Mouse (Mus musculus) limb, embryonic 11.5 days (tissue): ENCODE results near the gene Tcf25. TPM values are rescaled to one million over a fixed set of nuclear protein-coding genes. Genes with fewer than 3 reads are reported as not detected.
A peak's percentile ranks its signal among the peaks of the same experiment; 100 is the strongest.

Experiments
- ATAC-seq: fragments of 200-750 bp; cut with Nextera tagmentation; 2 replicates; pipeline ENCODE4 v1.8.0; 2017; ENCODE audit warnings: low read depth; ENCODE audit not compliant: insufficient number of reproducible peaks, low FRiP score, low TSS enrichment
- DNase-seq: peaks from one replicate; pipeline ENCODE4 v3.0.0-alpha.2; 2015; ENCODE audit warnings: low spot score
- H3K27ac ChIP-seq: fragments of 300-500 bp; sonication (generic); replicated peaks from 2 replicates; pipeline ENCODE4 v1.5.1; 2014; ENCODE audit warnings: low read depth, mild to moderate bottlenecking, low read length
- H3K27me3 ChIP-seq: fragments of 300-500 bp; sonication (generic); 2 replicates; pipeline ENCODE4 v1.6.1; 2014; ENCODE audit warnings: mild to moderate bottlenecking, low read length, mixed read lengths; ENCODE audit not compliant: control insufficient read depth, insufficient read depth
- H3K36me3 ChIP-seq: fragments of 300-500 bp; sonication (generic); 2 replicates; pipeline ENCODE4 v1.6.1; 2014; ENCODE audit warnings: mild to moderate bottlenecking, low read length, moderate library complexity, mixed read lengths; ENCODE audit not compliant: control insufficient read depth, insufficient read depth
- H3K4me1 ChIP-seq: fragments of 300-500 bp; sonication (generic); 2 replicates; pipeline ENCODE4 v1.6.1; 2014; ENCODE audit warnings: low read length, mixed read lengths; ENCODE audit not compliant: control insufficient read depth, insufficient read depth
- H3K4me2 ChIP-seq: fragments of 300-500 bp; sonication (generic); 2 replicates; pipeline ENCODE4 v1.6.1; 2014; ENCODE audit warnings: low read depth, mild to moderate bottlenecking, moderate library complexity; ENCODE audit not compliant: severe bottlenecking
- H3K4me3 ChIP-seq: fragments of 300-500 bp; sonication (generic); 2 replicates; pipeline ENCODE4 v1.5.1; 2014; ENCODE audit warnings: low read depth, low read length
- H3K9ac ChIP-seq: fragments of 300-500 bp; sonication (generic); 2 replicates; pipeline ENCODE4 v1.6.1; 2014; ENCODE audit warnings: mild to moderate bottlenecking, low read length
- H3K9me3 ChIP-seq: fragments of 300-500 bp; sonication (generic); 2 replicates; pipeline ENCODE4 v1.6.1; 2016; ENCODE audit warnings: low read length; ENCODE audit not compliant: control insufficient read depth
- WGBS: fragments of 180-500 bp; shearing (Covaris S2); extraction: QIAGEN DNeasy Blood & Tissue Kit; methylation state at CpG from one replicate; pipeline ENCODE4 v1.1.7; 2014; 5-methylcytosine and 5-hydroxymethylcytosine counted together
- polyA plus RNA-seq: library from polyadenylated mRNA; unstranded; fragments of >200 nt; fragmentation: Nextera tagmentation; extraction: Ambion mirVana; gene quantifications from 2 replicates; pipeline ENCODE4 v1.2.1, GENCODE M21; 2014

The Tcf25 gene
- polyA plus RNA-seq, 1 experiment from 2014 or later = 136 TPM

GRCm38 (mm10) chr8:123408586-123409544 lies 35.3 kb downstream of the Tcf25 start:
- WGBS = 77% methylated on average over 9 of the region's 9 CpGs

GRCm38 (mm10) chr8:123410049-123410587 lies 36.6 kb downstream of the Tcf25 start:
- Histone ChIP-seq H3K4me1 (0 out of 2 replicates have a peak, but pooled peaks cover 7% of the 10 kb centered on the region), H3K27me3 (peaks cover 52% of the 10 kb centered on the region), H3K9me3 (no peaks in the 10 kb centered on the region), H3K9ac (no peak overlapping the region), H3K27ac (no peak overlapping the region), H3K4me2 (no peak overlapping the region), H3K36me3 (no peaks in the 10 kb centered on the region), H3K4me3 (no peak overlapping the region)
- no peak for ATAC-seq
- no peak for DNase-seq
- 78% methylated on average over 8 of the region's 8 CpGs for WGBS

More at GRCm38 (mm10) chr8:123408586-123409544, 35.3 kb downstream of the Tcf25 start:
- H3K4me1 ChIP-seq = 0 out of 2 replicates have a peak, but pooled peaks cover 7% of the 10 kb centered on the region
- ATAC-seq (no peak), DNase-seq (no peak)
- H3K4me2 ChIP-seq = no peak overlapping the region
- no peak overlapping the region for H3K9ac ChIP-seq
- H3K4me3 ChIP-seq = no peak overlapping the region
- H3K27me3 ChIP-seq = peaks cover 49% of the 10 kb centered on the region
- H3K27ac ChIP-seq = no peak overlapping the region
- no peaks in the 10 kb centered on the region for H3K9me3 ChIP-seq
- no peaks in the 10 kb centered on the region for H3K36me3 ChIP-seq

GRCm38 (mm10) chr8:123410788-123411187 lies 37.2 kb downstream of the Tcf25 start:
- Histone ChIP-seq H3K36me3 (no peaks in the 10 kb centered on the region), H3K27ac (no peak overlapping the region), H3K4me3 (peak overlapping the region; percentile 28), H3K4me1 (0 out of 2 replicates have a peak, but pooled peaks cover 7% of the 10 kb centered on the region), H3K9ac (no peak overlapping the region), H3K4me2 (peak overlapping the region; percentile 36), H3K27me3 (peaks cover 52% of the 10 kb centered on the region), H3K9me3 (no peaks in the 10 kb centered on the region)
- no peak for ATAC-seq
- DNase-seq = no peak
- WGBS = 17% methylated on average over 11 of the region's 11 CpGs

- DNase-seq = peak; percentile 74
- no peak within 1 kb of the TSS for H3K27ac ChIP-seq
- ATAC-seq = peak; percentile 63; the same call in 1 of the 2 replicates
- H3K4me2 ChIP-seq = peak within 1 kb of the TSS; percentile 36
- no peaks in the 10 kb centered on the region for H3K36me3 ChIP-seq
- H3K9ac ChIP-seq = no peak within 1 kb of the TSS
- peaks cover 52% of the 10 kb centered on the region for H3K27me3 ChIP-seq
- peak within 1 kb of the TSS; percentile 28 for H3K4me3 ChIP-seq
- no peaks in the 10 kb centered on the region for H3K9me3 ChIP-seq
- 0 out of 2 replicates have a peak, but pooled peaks cover 7% of the 10 kb centered on the region for H3K4me1 ChIP-seq
- WGBS = under 1% methylated on average over 29 of the region's 29 CpGs
Measured at GRCm38 (mm10) chr8:123411246-123411645, 37.7 kb downstream of the Tcf25 start, which contains the start of gene Tubb3. Gene Tubb3, plus strand, starts transcription at chr8:123411424.

- peak overlapping the region; percentile 36 for H3K4me2 ChIP-seq
- 0 out of 2 replicates have a peak, but pooled peaks cover 7% of the 10 kb centered on the region for H3K4me1 ChIP-seq
- no peaks in the 10 kb centered on the region for H3K9me3 ChIP-seq
- ATAC-seq = 0 out of 2 replicates have a peak, but pooled peaks have one; percentile 3
- no peak overlapping the region for H3K9ac ChIP-seq
- DNase-seq = no peak
- 7% methylated on average over 16 of the region's 16 CpGs for WGBS
- H3K36me3 ChIP-seq = no peaks in the 10 kb centered on the region
- H3K4me3 ChIP-seq = peak overlapping the region; percentile 28
- peaks cover 52% of the 10 kb centered on the region for H3K27me3 ChIP-seq
- H3K27ac ChIP-seq = no peak overlapping the region
Measured at GRCm38 (mm10) chr8:123411781-123412327, 38.3 kb downstream of the Tcf25 start.

- Histone ChIP-seq H3K9me3 (no peaks in the 10 kb centered on the region), H3K4me1 (0 out of 2 replicates have a peak, but pooled peaks cover 7% of the 10 kb centered on the region), H3K4me2 (peak overlapping the region; percentile 12; the same call in 1 of the 2 replicates), H3K4me3 (no peak overlapping the region), H3K27me3 (peaks cover 52% of the 10 kb centered on the region), H3K36me3 (no peaks in the 10 kb centered on the region), H3K27ac (no peak overlapping the region), H3K9ac (no peak overlapping the region)
- DNase-seq (peak; percentile 43), ATAC-seq (no peak)
- WGBS = 0% methylated on average over 12 of the region's 12 CpGs
Measured at GRCm38 (mm10) chr8:123412560-123413170, 39.1 kb downstream of the Tcf25 start.

GRCm38 (mm10) chr8:123414255-123414654 lies 40.7 kb downstream of the Tcf25 start:
- DNase-seq (peak; percentile 86), ATAC-seq (no peak)
- H3K27ac ChIP-seq = no peak overlapping the region
- no peaks in the 10 kb centered on the region for H3K36me3 ChIP-seq
- WGBS = 8% methylated on average over 9 of the region's 9 CpGs
- no peaks in the 10 kb centered on the region for H3K9me3 ChIP-seq
- H3K4me1 ChIP-seq = 0 out of 2 replicates have a peak, but pooled peaks cover 7% of the 10 kb centered on the region
- H3K4me3 ChIP-seq = no peak overlapping the region
- no peak overlapping the region for H3K4me2 ChIP-seq
- peaks cover 48% of the 10 kb centered on the region for H3K27me3 ChIP-seq
- no peak overlapping the region for H3K9ac ChIP-seq
